Mouse (Mus musculus): ENCODE data around the gene Lrrk1. TPM values are rescaled to one million over a fixed set of nuclear protein-coding genes. Genes with fewer than 3 reads are reported as not detected.
A peak's percentile ranks its signal among the peaks of the same experiment; 100 is the strongest.

Gene Lrrk1
- polyA plus RNA-seq, 1 experiment from 2014 or later, result 6.7 TPM

DNA sequence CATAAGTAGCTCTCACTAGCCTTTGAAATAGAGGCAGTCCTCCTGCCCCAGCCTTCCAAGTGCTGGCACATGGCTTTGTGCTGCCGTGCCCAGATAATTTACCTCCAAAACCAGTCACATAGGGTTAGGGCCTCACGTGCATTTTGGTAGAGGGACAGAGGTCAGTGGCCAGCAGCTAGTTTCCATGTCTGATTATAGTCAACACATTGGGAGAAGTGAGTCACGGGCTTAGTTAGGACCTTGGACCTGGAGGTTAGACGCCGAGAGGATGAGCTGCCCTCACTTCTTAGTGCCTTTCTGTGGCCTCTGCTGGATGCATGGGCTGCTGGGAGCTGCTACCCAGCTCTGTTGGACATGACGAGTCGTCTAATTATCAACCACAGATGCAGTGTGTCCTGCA is 171.1 kb downstream of the Lrrk1 start:
- 62% methylated on average over 7 of the region's 7 CpGs for WGBS (ENCODE audit: insufficient replicate concordance)
- Histone ChIP-seq H3K36me3 (ENCODE audit: control insufficient read depth, insufficient read depth) (no peaks in the 10 kb centered on the region), H3K4me1 (ENCODE audit: control insufficient read depth, low read depth, low read length) (peaks cover 3% of the 10 kb centered on the region; the same call in 1 of the 2 replicates), H3K9ac (ENCODE audit: low read depth, low read length) (no peak overlapping the region), H3K27ac (ENCODE audit: low read length) (no peak overlapping the region), H3K4me2 (ENCODE audit: low read depth, low read length) (no peak overlapping the region), H3K9me3 (replicated peaks; ENCODE audit: control insufficient read depth, low read length) (no peaks in the 10 kb centered on the region), H3K27me3 (ENCODE audit: control insufficient read depth, insufficient read depth, low read depth, low read length) (no peaks in the 10 kb centered on the region), H3K4me3 (ENCODE audit: low read depth, low read length) (no peak overlapping the region)
- no peak for ATAC-seq (ENCODE audit: low read depth)

DNA sequence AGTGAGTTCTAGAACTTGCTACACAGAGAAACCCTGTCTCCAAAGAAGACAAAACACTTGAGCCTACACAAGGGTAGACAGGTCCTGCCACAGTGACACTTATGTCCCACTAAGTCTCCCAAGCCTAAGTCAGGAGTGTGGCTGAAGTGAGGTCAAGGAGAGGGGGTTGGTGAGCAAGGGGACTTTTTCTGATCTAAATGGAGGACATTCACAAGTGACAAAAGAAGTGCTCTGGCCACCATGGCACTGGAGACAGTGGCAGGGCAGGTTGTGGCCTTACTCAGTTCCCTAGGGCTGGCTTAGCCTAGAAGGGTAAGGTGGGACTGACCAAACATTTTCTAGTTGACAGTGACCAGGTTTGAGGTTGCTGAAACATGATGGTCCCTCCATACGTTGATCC is 172.2 kb downstream of the Lrrk1 start:
- H3K27ac ChIP-seq (ENCODE audit: low read length), result no peak overlapping the region
- H3K4me1 ChIP-seq (ENCODE audit: control insufficient read depth, low read depth, low read length), result peaks cover 3% of the 10 kb centered on the region; the same call in 1 of the 2 replicates

DNA sequence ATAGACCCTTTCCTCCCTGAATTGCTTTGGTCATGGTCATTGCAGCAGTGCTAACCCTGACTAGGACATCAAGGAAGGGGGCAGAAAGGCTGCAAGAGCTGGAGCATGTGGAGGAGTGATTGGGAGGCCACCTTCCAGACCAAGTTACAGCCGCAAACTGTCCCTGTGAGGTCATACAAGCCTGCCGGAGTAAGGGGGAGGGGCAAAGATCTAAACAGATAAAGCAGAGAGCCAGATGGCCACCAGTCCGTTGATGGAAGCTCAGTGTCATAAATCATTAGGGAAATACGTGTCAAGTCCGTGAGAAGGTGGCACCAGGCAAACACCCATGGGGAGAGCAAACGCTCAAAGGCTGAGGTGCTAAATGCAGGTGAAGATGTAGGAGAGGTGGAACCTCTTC is 173.7 kb downstream of the Lrrk1 start:
- 50% methylated on average over 6 of the region's 6 CpGs for WGBS (ENCODE audit: insufficient replicate concordance)

More for the DNA sequence above, 172.2 kb downstream of the Lrrk1 start:
- WGBS (ENCODE audit: insufficient replicate concordance), result 56% methylated on average over 1 of the region's 1 CpGs
- Histone ChIP-seq H3K27me3 (ENCODE audit: control insufficient read depth, insufficient read depth, low read depth, low read length) (no peaks in the 10 kb centered on the region), H3K9me3 (replicated peaks; ENCODE audit: control insufficient read depth, low read length) (no peaks in the 10 kb centered on the region), H3K9ac (ENCODE audit: low read depth, low read length) (no peak overlapping the region), H3K4me3 (ENCODE audit: low read depth, low read length) (no peak overlapping the region), H3K4me2 (ENCODE audit: low read depth, low read length) (no peak overlapping the region), H3K36me3 (ENCODE audit: control insufficient read depth, insufficient read depth) (no peaks in the 10 kb centered on the region)
- ATAC-seq (ENCODE audit: low read depth), result no peak

DNA sequence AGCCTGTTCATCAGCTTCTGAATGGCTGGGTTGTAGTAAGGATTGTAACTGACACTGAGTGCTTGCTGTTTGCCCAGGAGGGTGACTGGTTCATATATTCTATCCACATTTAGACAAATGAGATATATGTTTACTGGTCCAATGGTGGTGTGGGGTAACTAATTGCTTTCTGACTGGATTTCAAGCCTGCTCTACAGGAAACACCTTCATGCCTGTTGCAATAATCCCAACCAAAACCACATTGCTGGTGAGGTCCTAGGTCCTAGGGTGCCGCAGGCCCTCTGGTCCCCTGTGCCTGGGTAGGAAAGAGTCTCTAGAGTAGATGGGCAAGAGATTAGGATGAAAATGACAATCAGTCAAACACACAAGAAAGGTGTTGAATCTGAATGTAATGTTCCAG is 175.3 kb downstream of the Lrrk1 start:
- Histone ChIP-seq H3K27me3 (ENCODE audit: control insufficient read depth, insufficient read depth, low read depth, low read length) (no peaks in the 10 kb centered on the region), H3K4me3 (ENCODE audit: low read depth, low read length) (no peak overlapping the region), H3K4me2 (ENCODE audit: low read depth, low read length) (no peak overlapping the region), H3K36me3 (ENCODE audit: control insufficient read depth, insufficient read depth) (no peaks in the 10 kb centered on the region), H3K4me1 (ENCODE audit: control insufficient read depth, low read depth, low read length) (no peaks in the 10 kb centered on the region; the same call in 1 of the 2 replicates), H3K27ac (ENCODE audit: low read length) (no peak overlapping the region), H3K9me3 (replicated peaks; ENCODE audit: control insufficient read depth, low read length) (no peaks in the 10 kb centered on the region), H3K9ac (ENCODE audit: low read depth, low read length) (no peak overlapping the region)
- ATAC-seq (ENCODE audit: low read depth), result no peak
- WGBS (ENCODE audit: insufficient replicate concordance), result 74% methylated on average over 1 of the region's 1 CpGs

More for the DNA sequence above, 173.7 kb downstream of the Lrrk1 start:
- Histone ChIP-seq H3K4me2 (ENCODE audit: low read depth, low read length) (no peak overlapping the region), H3K4me3 (ENCODE audit: low read depth, low read length) (no peak overlapping the region), H3K27me3 (ENCODE audit: control insufficient read depth, insufficient read depth, low read depth, low read length) (no peaks in the 10 kb centered on the region), H3K36me3 (ENCODE audit: control insufficient read depth, insufficient read depth) (no peaks in the 10 kb centered on the region), H3K4me1 (ENCODE audit: control insufficient read depth, low read depth, low read length) (peaks cover 3% of the 10 kb centered on the region; the same call in 1 of the 2 replicates), H3K9me3 (replicated peaks; ENCODE audit: control insufficient read depth, low read length) (no peaks in the 10 kb centered on the region), H3K27ac (ENCODE audit: low read length) (no peak overlapping the region), H3K9ac (ENCODE audit: low read depth, low read length) (no peak overlapping the region)
- no peak for ATAC-seq (ENCODE audit: low read depth)

DNA sequence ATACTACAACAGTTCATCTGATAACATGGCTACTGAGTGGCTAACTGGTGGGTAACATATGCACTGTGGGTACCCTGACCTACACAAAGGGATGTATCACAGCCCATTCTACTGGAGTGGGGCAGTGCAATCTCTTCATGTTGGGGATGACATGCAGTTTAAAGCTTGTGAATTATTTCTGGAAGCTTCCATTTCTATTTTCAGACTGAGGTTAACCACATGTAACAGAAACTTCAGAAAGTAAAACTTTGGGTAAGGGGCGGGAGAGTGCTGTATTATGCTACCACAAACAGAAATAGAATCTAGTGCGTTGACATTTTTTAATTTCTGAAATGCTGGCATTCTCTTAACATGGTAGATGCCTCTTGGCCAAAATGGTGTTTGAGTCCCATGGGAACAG is 178.2 kb downstream of the Lrrk1 start:
- 31% methylated on average over 2 of the region's 2 CpGs for WGBS (ENCODE audit: insufficient replicate concordance)

DNA sequence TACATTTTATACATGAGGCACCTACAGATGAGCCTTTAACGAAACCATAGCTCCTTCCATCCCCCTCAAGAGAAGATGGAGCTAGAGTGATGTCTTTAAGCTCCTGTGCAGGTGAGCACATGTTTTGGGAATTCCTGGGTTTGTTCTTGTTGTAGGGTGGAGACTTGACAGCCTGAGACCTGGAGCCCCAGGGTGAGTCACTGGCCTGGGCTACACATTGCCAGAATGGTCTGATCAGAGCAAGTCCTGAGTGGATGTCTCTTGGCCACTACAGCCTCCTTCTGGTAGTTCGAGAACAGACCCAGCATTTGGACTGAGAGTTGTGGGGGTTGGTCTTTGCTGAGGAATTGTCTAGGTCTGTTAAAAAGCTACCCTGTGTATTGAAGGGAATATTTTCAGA is 186.5 kb downstream of the Lrrk1 start:
- 79% methylated on average over 2 of the region's 2 CpGs for WGBS (ENCODE audit: insufficient replicate concordance)
- ATAC-seq (ENCODE audit: low read depth), result no peak
- Histone ChIP-seq H3K9me3 (replicated peaks; ENCODE audit: control insufficient read depth, low read length) (no peaks in the 10 kb centered on the region), H3K27me3 (ENCODE audit: control insufficient read depth, insufficient read depth, low read depth, low read length) (no peaks in the 10 kb centered on the region), H3K36me3 (ENCODE audit: control insufficient read depth, insufficient read depth) (no peaks in the 10 kb centered on the region), H3K4me1 (ENCODE audit: control insufficient read depth, low read depth, low read length) (peaks cover 48% of the 10 kb centered on the region), H3K9ac (ENCODE audit: low read depth, low read length) (0 out of 2 replicates have a peak overlapping the region, but pooled peaks have one; percentile 1), H3K27ac (ENCODE audit: low read length) (no peak overlapping the region), H3K4me2 (ENCODE audit: low read depth, low read length) (no peak overlapping the region), H3K4me3 (ENCODE audit: low read depth, low read length) (no peak overlapping the region)

More for the DNA sequence above, 178.2 kb downstream of the Lrrk1 start:
- Histone ChIP-seq H3K9me3 (replicated peaks; ENCODE audit: control insufficient read depth, low read length) (0 out of 2 replicates have a peak, but pooled peaks cover 2% of the 10 kb centered on the region), H3K9ac (ENCODE audit: low read depth, low read length) (no peak overlapping the region), H3K4me1 (ENCODE audit: control insufficient read depth, low read depth, low read length) (no peaks in the 10 kb centered on the region), H3K36me3 (ENCODE audit: control insufficient read depth, insufficient read depth) (no peaks in the 10 kb centered on the region), H3K4me2 (ENCODE audit: low read depth, low read length) (no peak overlapping the region), H3K27me3 (ENCODE audit: control insufficient read depth, insufficient read depth, low read depth, low read length) (no peaks in the 10 kb centered on the region), H3K4me3 (ENCODE audit: low read depth, low read length) (no peak overlapping the region), H3K27ac (ENCODE audit: low read length) (no peak overlapping the region)
- no peak for ATAC-seq (ENCODE audit: low read depth)

DNA sequence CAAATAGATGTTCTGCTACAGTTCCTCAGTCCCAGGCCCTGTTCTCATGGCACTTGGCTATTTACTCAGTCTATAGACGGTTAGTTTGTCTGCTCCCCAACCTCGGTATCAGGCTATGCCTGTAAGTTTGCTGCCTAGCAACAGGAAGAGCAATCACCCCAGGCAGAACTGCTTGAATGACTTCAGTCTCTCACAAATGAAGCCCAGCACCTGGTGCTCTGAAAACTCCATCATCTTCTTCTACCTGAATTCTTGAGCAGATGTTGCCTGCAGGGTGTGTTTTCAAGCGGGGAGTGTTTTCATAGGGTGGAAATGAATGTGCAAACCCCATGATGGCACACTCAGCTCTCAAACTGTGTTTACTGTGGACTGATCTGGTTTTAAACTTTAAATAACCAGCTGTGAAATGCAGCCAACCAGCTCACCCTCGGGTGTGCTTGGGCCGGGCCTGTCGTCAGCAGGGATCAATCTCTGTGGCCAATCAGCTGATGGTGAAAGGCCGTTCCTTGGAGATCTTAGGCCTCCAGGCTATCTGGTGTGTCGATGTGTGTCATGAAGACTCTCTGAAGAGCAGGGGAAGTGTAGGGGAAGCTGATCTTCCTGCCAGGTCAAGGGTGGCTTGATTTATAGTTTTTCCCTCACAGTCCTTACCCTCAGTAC is 187.2 kb downstream of the Lrrk1 start:
- Histone ChIP-seq H3K27ac (ENCODE audit: low read length) (peak overlapping the region; percentile 40), H3K4me1 (ENCODE audit: control insufficient read depth, low read depth, low read length) (peaks cover 54% of the 10 kb centered on the region), H3K4me2 (ENCODE audit: low read depth, low read length) (no peak overlapping the region), H3K9ac (ENCODE audit: low read depth, low read length) (peak overlapping the region; percentile 1; the same call in 1 of the 2 replicates), H3K27me3 (ENCODE audit: control insufficient read depth, insufficient read depth, low read depth, low read length) (no peaks in the 10 kb centered on the region), H3K4me3 (ENCODE audit: low read depth, low read length) (no peak overlapping the region), H3K9me3 (replicated peaks; ENCODE audit: control insufficient read depth, low read length) (no peaks in the 10 kb centered on the region), H3K36me3 (ENCODE audit: control insufficient read depth, insufficient read depth) (no peaks in the 10 kb centered on the region)
- 13% methylated on average over 8 of the region's 8 CpGs for WGBS (ENCODE audit: insufficient replicate concordance)
- ATAC-seq (ENCODE audit: low read depth), result no peak

DNA sequence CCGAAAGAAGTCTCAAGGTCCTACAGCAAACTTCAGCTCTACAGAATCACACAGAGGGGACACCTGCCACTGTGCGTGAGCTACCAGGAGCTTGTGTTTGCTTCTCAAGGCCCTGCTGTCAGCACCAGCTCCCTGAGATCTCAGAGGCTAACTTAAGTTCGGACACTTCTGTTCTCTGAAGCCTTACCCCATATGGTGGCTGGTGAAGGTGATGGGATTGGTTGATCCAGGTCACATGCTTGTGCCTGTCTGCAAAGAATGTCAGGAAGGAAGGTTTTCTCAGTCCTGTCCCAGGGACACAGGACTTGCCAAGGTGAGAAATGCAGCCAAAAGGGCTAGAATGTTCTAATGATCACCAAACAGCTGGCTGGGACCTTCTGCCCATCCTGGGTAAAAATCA is 187.8 kb downstream of the Lrrk1 start:
- no peak overlapping the region for H3K4me2 ChIP-seq (ENCODE audit: low read depth, low read length)
- ATAC-seq (ENCODE audit: low read depth), result no peak
- H3K9ac ChIP-seq (ENCODE audit: low read depth, low read length), result no peak overlapping the region; the same call in 1 of the 2 replicates
- no peak overlapping the region for H3K4me3 ChIP-seq (ENCODE audit: low read depth, low read length)
- H3K27me3 ChIP-seq (ENCODE audit: control insufficient read depth, insufficient read depth, low read depth, low read length), result no peaks in the 10 kb centered on the region
- H3K27ac ChIP-seq (ENCODE audit: low read length), result peak overlapping the region; percentile 40
- WGBS (ENCODE audit: insufficient replicate concordance), result 72% methylated on average over 3 of the region's 3 CpGs
- no peaks in the 10 kb centered on the region for H3K36me3 ChIP-seq (ENCODE audit: control insufficient read depth, insufficient read depth)
- H3K4me1 ChIP-seq (ENCODE audit: control insufficient read depth, low read depth, low read length), result peaks cover 60% of the 10 kb centered on the region
- H3K9me3 ChIP-seq (replicated peaks; ENCODE audit: control insufficient read depth, low read length), result no peaks in the 10 kb centered on the region

DNA sequence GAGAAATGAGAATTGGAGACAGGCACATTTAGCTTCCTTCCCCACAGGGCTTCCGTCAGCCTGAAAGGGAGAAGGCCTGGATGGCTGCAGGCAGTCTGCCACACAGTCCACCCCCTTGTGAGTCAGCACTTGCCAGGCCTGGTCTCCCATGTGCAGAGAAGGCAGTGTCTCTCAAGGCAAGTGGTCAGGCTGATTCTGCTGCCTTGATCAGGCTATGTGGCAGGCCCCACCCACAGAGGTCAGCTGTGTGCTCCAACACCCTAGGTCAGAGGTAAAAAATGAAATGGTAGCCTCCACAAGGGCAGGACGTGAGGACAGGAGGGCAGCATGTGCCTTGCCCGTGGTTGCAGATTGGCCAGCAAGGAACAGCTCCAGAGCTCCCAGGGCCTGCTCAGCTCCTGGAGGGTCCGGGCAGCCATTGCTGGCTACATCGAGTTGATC is 188.7 kb downstream of the Lrrk1 start:
- H3K27ac ChIP-seq (ENCODE audit: low read length), result peak overlapping the region; percentile 39
- peak; percentile 20; the same call in 1 of the 2 replicates for ATAC-seq (ENCODE audit: low read depth)
- H3K4me1 ChIP-seq (ENCODE audit: control insufficient read depth, low read depth, low read length), result peaks cover 69% of the 10 kb centered on the region
- H3K4me3 ChIP-seq (ENCODE audit: low read depth, low read length), result no peak overlapping the region
- WGBS (ENCODE audit: insufficient replicate concordance), result 44% methylated on average over 5 of the region's 5 CpGs
- H3K4me2 ChIP-seq (ENCODE audit: low read depth, low read length), result no peak overlapping the region
- no peaks in the 10 kb centered on the region for H3K27me3 ChIP-seq (ENCODE audit: control insufficient read depth, insufficient read depth, low read depth, low read length)
- H3K9ac ChIP-seq (ENCODE audit: low read depth, low read length), result peak overlapping the region; percentile 3
- no peaks in the 10 kb centered on the region for H3K9me3 ChIP-seq (replicated peaks; ENCODE audit: control insufficient read depth, low read length)
- no peaks in the 10 kb centered on the region for H3K36me3 ChIP-seq (ENCODE audit: control insufficient read depth, insufficient read depth)

Data from liver, embryonic 16.5 days (tissue).